Mouse (Mus musculus) liver, embryonic 11.5 days (tissue): ENCODE measurements at regions not wholly inside any gene's neighbourhood (a gene's known extent, or its start where the extent isn't known, plus 50 kb on each side); places are given as distances from the start of the nearest gene placed in this dataset.

Experiments
- ATAC-seq: fragments of 200-750 bp; cut with Nextera tagmentation; replicated peaks from 2 replicates; pipeline ENCODE4 v1.8.0; 2017; ENCODE audit warnings: moderate number of reproducible peaks, mild to moderate bottlenecking, moderate TSS enrichment, moderate library complexity; ENCODE audit not compliant: low FRiP score
- DNase-seq: peaks from one replicate; pipeline ENCODE4 v3.0.0-alpha.2; 2017; ENCODE audit warnings: low spot score
- H3K27ac ChIP-seq: fragments of 300-500 bp; sonication (generic); 2 replicates; pipeline ENCODE4 v1.5.1; 2014; ENCODE audit warnings: mild to moderate bottlenecking, low read depth, low read length, control low read depth
- H3K27me3 ChIP-seq: fragments of 300-500 bp; sonication (generic); replicated peaks from 2 replicates; pipeline ENCODE4 v1.6.1; 2014; ENCODE audit warnings: low read length, mixed read lengths; ENCODE audit not compliant: control insufficient read depth, insufficient read depth
- H3K36me3 ChIP-seq: fragments of 300-500 bp; sonication (generic); 2 replicates; pipeline ENCODE4 v1.6.1; 2014; ENCODE audit warnings: mild to moderate bottlenecking, low read length, moderate library complexity, mixed read lengths; ENCODE audit not compliant: control insufficient read depth, insufficient read depth
- H3K4me1 ChIP-seq: fragments of 300-500 bp; sonication (generic); replicated peaks from 2 replicates; pipeline ENCODE4 v1.6.1; 2014; ENCODE audit warnings: low read length, mixed read lengths; ENCODE audit not compliant: control insufficient read depth, insufficient read depth
- H3K4me2 ChIP-seq: fragments of 300-500 bp; sonication (generic); 2 replicates; pipeline ENCODE4 v1.6.1; 2014; ENCODE audit warnings: mild to moderate bottlenecking, control low read depth, moderate library complexity
- H3K4me3 ChIP-seq: fragments of 300-500 bp; sonication (generic); 2 replicates; pipeline ENCODE4 v1.5.1; 2014; ENCODE audit warnings: low read depth, low read length, control low read depth
- H3K9ac ChIP-seq: fragments of 300-500 bp; sonication (generic); 2 replicates; pipeline ENCODE4 v1.6.1; 2014; ENCODE audit warnings: low read depth, low read length, control low read depth
- H3K9me3 ChIP-seq: fragments of 300-500 bp; sonication (generic); 2 replicates; pipeline ENCODE4 v1.6.1; 2016; ENCODE audit warnings: low read length, inconsistent platforms, mixed read lengths; ENCODE audit not compliant: control insufficient read depth
- WGBS: fragments of 180-500 bp; shearing (Covaris S2); extraction: QIAGEN DNeasy Blood & Tissue Kit; methylation state at CpG from one replicate; pipeline ENCODE4 v1.1.7; 2014; 5-methylcytosine and 5-hydroxymethylcytosine counted together

DNA sequence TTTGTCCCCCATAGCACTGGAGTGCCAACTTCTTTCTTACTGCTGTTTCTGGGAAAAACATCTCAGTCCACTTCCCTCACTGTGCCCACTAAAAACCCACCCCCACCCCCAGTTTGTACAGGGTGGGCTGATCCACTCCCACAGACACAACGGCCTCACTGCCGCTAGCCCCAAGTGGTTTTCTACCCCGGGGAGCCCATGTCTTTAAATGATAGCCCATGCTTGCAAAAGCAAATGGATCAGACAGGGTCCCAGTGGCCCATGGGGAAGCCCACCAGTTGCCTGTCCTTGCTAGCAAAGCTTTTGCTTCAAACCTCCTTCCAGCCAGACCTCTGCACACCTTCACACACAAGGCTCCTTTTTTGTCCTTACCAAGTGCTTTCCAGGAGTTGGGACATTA is 257.0 kb upstream of the Rnaseh2b start:
- Histone ChIP-seq H3K4me1 (no peaks in the 10 kb centered on the region), H3K9ac (no peak overlapping the region), H3K27me3 (no peaks in the 10 kb centered on the region), H3K36me3 (no peaks in the 10 kb centered on the region), H3K9me3 (no peaks in the 10 kb centered on the region), H3K4me2 (no peak overlapping the region), H3K27ac (no peak overlapping the region), H3K4me3 (no peak overlapping the region)
- DNase-seq (peak; percentile 24), ATAC-seq (no peak)
- WGBS: 90% methylated on average over 3 of the region's 3 CpGs

DNA sequence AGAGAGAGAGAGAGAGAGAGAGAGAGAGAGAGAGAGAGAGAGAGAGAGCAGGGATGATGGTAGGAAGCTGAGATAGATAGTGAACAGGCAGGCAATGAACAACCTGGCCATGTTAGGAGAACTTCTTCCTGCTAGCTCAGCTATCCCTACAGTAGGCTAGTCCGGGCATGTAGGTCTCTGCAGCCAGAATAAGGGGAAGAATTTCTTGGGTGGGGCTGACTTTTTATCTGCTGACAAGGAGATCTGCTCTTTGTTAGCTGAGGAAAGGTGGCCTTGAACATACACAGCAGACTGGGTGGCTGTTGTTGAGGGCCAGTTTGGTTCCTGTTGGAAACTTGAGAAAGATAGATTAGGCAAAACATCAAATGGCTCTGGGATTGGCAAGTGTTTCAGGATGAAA is 254.9 kb upstream of the Rnaseh2b start:
- no peaks in the 10 kb centered on the region for H3K36me3 ChIP-seq
- WGBS: 43% methylated on average over 1 of the region's 1 CpGs

DNA sequence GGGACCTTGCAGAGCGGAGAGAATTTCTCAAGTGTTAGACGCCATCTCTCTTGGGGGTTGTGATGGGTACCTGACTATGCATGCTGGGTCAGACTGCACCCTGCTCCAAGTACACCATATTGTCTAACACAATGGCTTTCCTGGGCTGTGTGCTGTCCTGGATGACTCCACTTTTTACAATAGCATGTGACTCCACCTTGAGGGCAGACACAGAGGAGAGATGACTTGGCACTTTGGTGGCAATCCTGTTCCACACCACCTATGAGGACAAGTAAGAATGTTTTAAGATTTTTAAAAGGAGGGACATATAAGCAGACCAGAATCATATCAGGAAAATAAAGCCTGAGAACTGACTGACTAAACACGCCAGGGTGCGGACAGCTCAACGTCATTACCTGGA is 254.5 kb upstream of the Rnaseh2b start:
- Histone ChIP-seq H3K36me3 (no peaks in the 10 kb centered on the region), H3K9me3 (no peaks in the 10 kb centered on the region), H3K27ac (no peak overlapping the region), H3K4me1 (no peaks in the 10 kb centered on the region), H3K4me3 (no peak overlapping the region), H3K27me3 (no peaks in the 10 kb centered on the region), H3K4me2 (no peak overlapping the region), H3K9ac (no peak overlapping the region)
- DNase-seq (no peak), ATAC-seq (no peak)
- WGBS: 87% methylated on average over 5 of the region's 5 CpGs

More for the DNA sequence above, 254.9 kb upstream of the Rnaseh2b start:
- H3K4me1 ChIP-seq: no peaks in the 10 kb centered on the region
- H3K27me3 ChIP-seq: no peaks in the 10 kb centered on the region
- H3K4me2 ChIP-seq: no peak overlapping the region
- no peak overlapping the region for H3K4me3 ChIP-seq
- H3K9me3 ChIP-seq: no peaks in the 10 kb centered on the region
- no peak overlapping the region for H3K27ac ChIP-seq
- ATAC-seq: no peak
- H3K9ac ChIP-seq: no peak overlapping the region
- no peak for DNase-seq

DNA sequence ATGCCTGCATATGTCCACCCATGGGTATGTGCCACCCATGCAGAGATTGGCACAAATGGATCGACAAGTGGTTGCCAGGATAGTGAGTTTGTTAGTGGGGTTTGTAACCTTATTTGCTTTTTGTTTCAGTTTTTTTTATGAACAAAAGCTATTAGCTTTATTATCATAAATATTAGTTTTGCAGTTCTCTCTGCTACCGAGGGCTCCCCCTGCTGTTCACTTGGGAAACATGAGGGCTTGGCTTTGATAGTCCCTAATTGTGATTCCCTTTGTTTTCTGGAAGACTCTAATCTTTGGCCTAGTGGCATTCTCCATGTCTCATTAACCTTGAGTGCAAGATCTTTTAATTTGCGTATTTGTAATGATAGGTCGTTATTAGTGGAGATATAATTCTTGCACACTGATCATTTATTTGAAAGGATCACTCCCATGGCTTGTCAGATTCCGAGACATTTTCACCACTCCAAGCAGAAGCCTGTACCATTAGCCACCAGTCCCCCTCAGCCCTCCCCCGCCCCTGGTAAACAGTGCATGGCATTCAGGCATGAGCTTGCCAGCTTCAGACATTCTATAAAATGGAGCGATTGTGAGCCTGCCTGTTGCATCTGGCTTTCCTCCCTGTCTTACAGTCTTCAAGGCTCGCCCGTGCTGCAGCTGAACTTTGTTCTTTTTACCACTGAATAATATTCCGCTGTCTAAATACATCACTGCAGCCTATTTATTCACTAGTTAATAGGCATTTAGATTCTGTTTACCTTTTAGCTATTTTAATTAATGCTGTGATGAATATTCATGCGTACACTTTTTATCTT is 249.9 kb upstream of the Rnaseh2b start:
- Histone ChIP-seq H3K27me3 (no peaks in the 10 kb centered on the region), H3K4me3 (no peak overlapping the region), H3K9ac (no peak overlapping the region), H3K36me3 (no peaks in the 10 kb centered on the region), H3K4me2 (no peak overlapping the region), H3K9me3 (no peaks in the 10 kb centered on the region), H3K4me1 (no peaks in the 10 kb centered on the region), H3K27ac (no peak overlapping the region)
- DNase-seq: no peak
- WGBS: 69% methylated on average over 11 of the region's 11 CpGs
- no peak for ATAC-seq

DNA sequence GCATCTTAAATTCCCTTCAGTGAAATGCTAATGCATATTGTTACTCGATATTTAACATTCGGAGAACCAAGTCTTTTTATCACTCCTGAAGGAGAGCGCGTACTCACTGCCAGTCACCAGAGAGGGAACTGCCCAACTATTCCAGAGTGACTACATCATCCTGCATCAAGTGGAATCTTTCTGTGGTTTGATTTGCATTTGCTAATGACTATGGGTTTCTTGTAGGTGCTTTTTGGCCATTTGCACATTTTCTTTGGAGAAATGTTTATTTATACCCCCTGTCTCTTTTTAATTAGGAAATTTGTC is 249.3 kb upstream of the Rnaseh2b start:
- H3K36me3 ChIP-seq: no peaks in the 10 kb centered on the region
- 86% methylated on average over 4 of the region's 4 CpGs for WGBS
- no peak for DNase-seq

DNA sequence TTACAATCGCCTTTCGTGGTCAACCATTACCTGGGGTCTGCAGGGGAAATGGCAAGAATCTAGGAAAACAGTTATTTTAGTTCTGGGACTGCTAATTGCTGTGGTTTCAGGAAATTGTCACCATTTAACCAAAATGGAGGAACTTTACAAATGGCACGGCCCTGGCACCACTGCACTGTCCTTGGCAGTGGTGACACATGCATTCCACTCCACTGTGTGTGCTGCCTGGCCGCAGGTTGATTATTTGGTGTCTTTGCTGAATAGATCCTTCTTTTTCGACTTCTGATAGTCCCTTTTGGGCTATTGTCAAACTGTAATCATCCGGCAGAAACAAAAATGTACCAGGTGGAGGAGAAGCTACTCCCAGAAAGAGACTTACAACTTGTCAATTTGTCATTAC is 241.4 kb upstream of the Rnaseh2b start:
- Histone ChIP-seq H3K4me2 (no peak overlapping the region), H3K36me3 (no peaks in the 10 kb centered on the region), H3K27ac (no peak overlapping the region), H3K4me3 (no peak overlapping the region), H3K9me3 (no peaks in the 10 kb centered on the region), H3K27me3 (no peaks in the 10 kb centered on the region), H3K9ac (no peak overlapping the region), H3K4me1 (no peaks in the 10 kb centered on the region)
- DNase-seq (no peak), ATAC-seq (no peak)
- WGBS: 83% methylated on average over 6 of the region's 6 CpGs

More for the DNA sequence above, 249.3 kb upstream of the Rnaseh2b start:
- no peaks in the 10 kb centered on the region for H3K27me3 ChIP-seq
- H3K27ac ChIP-seq: no peak overlapping the region
- no peak overlapping the region for H3K4me3 ChIP-seq
- H3K4me2 ChIP-seq: no peak overlapping the region
- H3K4me1 ChIP-seq: no peaks in the 10 kb centered on the region
- ATAC-seq: no peak
- H3K9me3 ChIP-seq: no peaks in the 10 kb centered on the region
- H3K9ac ChIP-seq: no peak overlapping the region

DNA sequence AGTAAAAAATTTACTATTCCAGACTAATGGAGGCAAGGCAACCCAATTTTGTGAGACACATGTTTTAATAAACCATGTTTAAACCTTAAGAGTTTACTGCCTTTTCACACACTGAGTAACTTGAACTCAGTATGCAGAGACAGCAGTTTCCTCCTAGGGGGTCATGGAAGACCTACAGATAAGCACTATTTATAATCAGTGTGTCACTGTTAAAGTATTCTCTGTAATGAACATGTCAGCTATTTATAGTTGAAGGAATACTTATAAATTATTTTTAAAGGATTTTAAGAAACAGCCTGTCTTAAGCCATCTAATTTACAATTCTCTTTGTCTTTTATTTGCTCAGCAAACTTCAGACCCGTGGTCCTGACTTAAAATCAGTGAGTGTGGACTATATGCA is 240.5 kb upstream of the Rnaseh2b start:
- no peaks in the 10 kb centered on the region for H3K27me3 ChIP-seq
- no peak overlapping the region for H3K27ac ChIP-seq
- DNase-seq: no peak
- H3K4me3 ChIP-seq: no peak overlapping the region
- no peak overlapping the region for H3K4me2 ChIP-seq
- no peaks in the 10 kb centered on the region for H3K4me1 ChIP-seq
- H3K9me3 ChIP-seq: no peaks in the 10 kb centered on the region
- WGBS: 43% methylated on average over 1 of the region's 1 CpGs
- H3K36me3 ChIP-seq: no peaks in the 10 kb centered on the region
- no peak overlapping the region for H3K9ac ChIP-seq
- no peak for ATAC-seq

DNA sequence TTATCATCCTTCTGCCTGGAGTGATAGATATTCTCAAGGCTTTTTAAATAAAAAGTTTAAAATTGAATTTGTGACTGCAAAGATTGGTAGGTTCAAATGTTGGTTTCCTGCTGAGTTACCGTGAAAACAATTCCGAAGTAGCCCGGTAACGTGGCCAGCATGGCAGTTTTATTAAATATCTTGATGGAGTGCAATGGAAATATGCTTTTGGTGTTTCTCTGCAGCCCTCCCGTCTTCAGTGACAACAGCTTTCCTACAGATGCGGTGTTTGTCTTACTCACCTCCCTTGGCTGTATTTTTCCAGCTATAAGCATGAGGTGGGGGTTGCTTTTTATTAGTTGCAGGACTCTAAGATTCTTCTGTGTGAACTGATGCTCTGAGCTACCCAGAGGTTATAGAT is 239.4 kb upstream of the Rnaseh2b start:
- Histone ChIP-seq H3K4me2 (no peak overlapping the region), H3K4me1 (no peaks in the 10 kb centered on the region), H3K9me3 (no peaks in the 10 kb centered on the region), H3K36me3 (no peaks in the 10 kb centered on the region), H3K27ac (no peak overlapping the region), H3K27me3 (no peaks in the 10 kb centered on the region), H3K9ac (no peak overlapping the region), H3K4me3 (no peak overlapping the region)
- DNase-seq (no peak), ATAC-seq (no peak)
- 85% methylated on average over 6 of the region's 6 CpGs for WGBS

DNA sequence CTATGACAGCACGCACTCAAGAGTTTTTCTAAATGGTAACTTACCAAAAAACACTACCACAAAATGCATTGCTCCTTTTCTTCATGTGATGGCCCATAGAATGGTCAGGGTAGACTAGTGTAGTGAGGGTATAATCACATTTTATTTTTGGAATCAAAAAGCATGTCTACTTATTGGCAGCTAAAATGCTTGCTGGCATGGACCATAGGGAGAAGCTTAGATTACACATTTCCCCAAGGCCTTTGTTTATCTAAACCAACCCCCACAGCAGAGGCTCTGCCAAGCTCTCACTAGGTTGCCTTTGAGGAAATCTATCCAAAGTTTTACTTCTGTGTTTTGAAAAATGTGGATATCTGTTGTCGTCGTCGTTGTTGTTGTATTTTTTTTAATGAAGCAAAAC is 235.3 kb upstream of the Rnaseh2b start:
- no peaks in the 10 kb centered on the region for H3K36me3 ChIP-seq
- H3K9me3 ChIP-seq: no peaks in the 10 kb centered on the region
- no peaks in the 10 kb centered on the region for H3K4me1 ChIP-seq
- WGBS: 85% methylated on average over 4 of the region's 4 CpGs
- H3K27ac ChIP-seq: no peak overlapping the region
- H3K4me3 ChIP-seq: no peak overlapping the region
- H3K4me2 ChIP-seq: no peak overlapping the region
- DNase-seq: no peak
- ATAC-seq: no peak
- H3K9ac ChIP-seq: no peak overlapping the region
- H3K27me3 ChIP-seq: no peaks in the 10 kb centered on the region
